Mouse (Mus musculus) forebrain, embryonic 16.5 days (tissue): ENCODE results near the gene Bud23. TPM values are rescaled to one million over a fixed set of nuclear protein-coding genes. Genes with fewer than 3 reads are reported as not detected.

Experiments used
- polyA plus RNA-seq: library from polyadenylated mRNA; unstranded; fragments of >200 nt; fragmentation: Nextera tagmentation; extraction: Ambion mirVana; gene quantifications from 2 replicates; pipeline ENCODE4 v1.2.1, GENCODE M21; 2015

Bud23 gene
- polyA plus RNA-seq, 1 experiment from 2014 or later = 96.3 TPM

Other genes with a start within 250 kb of the Bud23 start
- not detected in 2 replicates for gene Tmem270, start 158.2 kb downstream of the Bud23 start, polyA plus RNA-seq
- gene Cldn13, start 149.4 kb downstream of the Bud23 start, polyA plus RNA-seq = not detected in 2 replicates
- 8.4 and 10.6 TPM in 2 replicates for gene Mettl27, start 132.6 kb downstream of the Bud23 start, polyA plus RNA-seq
- gene Cldn4, start 118.0 kb downstream of the Bud23 start, polyA plus RNA-seq = not detected in 2 replicates
- gene Cldn3, start 78.7 kb downstream of the Bud23 start, polyA plus RNA-seq = 13.0 and 13.6 TPM in 2 replicates
- 70.6 and 78.0 TPM in 2 replicates for gene Abhd11, start 55.8 kb downstream of the Bud23 start, polyA plus RNA-seq
- gene Stx1a, start 41.5 kb downstream of the Bud23 start, polyA plus RNA-seq = 81.6 and 110 TPM in 2 replicates
- 35.2 and 40.4 TPM in 2 replicates for gene Dnajc30, start 757 bp downstream of the Bud23 start, polyA plus RNA-seq
- 27.2 and 27.7 TPM in 2 replicates for gene Vps37d, start 13.3 kb upstream of the Bud23 start, polyA plus RNA-seq
- gene Mlxipl, start 24.9 kb upstream of the Bud23 start, polyA plus RNA-seq = 0.68 and 0.76 TPM in 2 replicates
- gene Tbl2, start 84.7 kb upstream of the Bud23 start, polyA plus RNA-seq = 19.2 and 22.0 TPM in 2 replicates
- gene Bcl7b, start 103.3 kb upstream of the Bud23 start, polyA plus RNA-seq = 49.7 and 53.9 TPM in 2 replicates
- 34.4 and 39.4 TPM in 2 replicates for gene Baz1b, start 122.3 kb upstream of the Bud23 start, polyA plus RNA-seq
- gene Fzd9, start 186.3 kb upstream of the Bud23 start, polyA plus RNA-seq = 11.9 and 12.4 TPM in 2 replicates